Mouse (Mus musculus): Measurements from ENCODE around the gene Mfng. TPM values are rescaled to one million over a fixed set of nuclear protein-coding genes. Genes with fewer than 3 reads are reported as not detected.

The Mfng gene
- polyA plus RNA-seq, 1 experiment = 15.7 TPM

DNA sequence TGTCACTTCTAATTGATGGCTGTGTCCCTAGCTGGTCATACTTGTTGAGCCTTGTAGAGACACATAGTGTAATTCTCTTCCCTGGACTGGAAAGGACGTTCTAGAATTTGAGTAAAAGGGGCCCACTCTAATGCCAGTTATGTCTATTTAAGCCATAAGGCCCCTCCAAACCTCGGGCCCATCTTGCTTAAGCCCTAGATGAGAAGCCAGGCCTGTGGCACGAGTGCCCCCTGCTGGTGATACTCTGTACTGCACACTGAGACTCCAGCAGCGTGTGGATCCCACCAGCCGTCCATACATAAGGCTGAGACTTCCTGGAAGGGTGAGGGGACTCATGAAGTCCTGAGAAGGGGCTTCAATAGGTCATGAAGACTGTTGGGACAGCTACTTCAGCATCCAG is 29.1 kb downstream of the Mfng start:
- WGBS = 5% methylated on average over 5 of the region's 5 CpGs
- H3K27ac ChIP-seq (ENCODE audit: insufficient read depth, low read depth, low read length) = no peak overlapping the region
- no peak for TF ChIP-seq POLR2A (IDR thresholded peaks at IDR 0.05; ENCODE audit: low read depth, low read length)
- TF ChIP-seq CTCF (conservative IDR thresholded peaks at IDR 0.05; ENCODE audit: insufficient read depth, insufficient read length, low read depth, low read length) = peak; percentile 86

DNA sequence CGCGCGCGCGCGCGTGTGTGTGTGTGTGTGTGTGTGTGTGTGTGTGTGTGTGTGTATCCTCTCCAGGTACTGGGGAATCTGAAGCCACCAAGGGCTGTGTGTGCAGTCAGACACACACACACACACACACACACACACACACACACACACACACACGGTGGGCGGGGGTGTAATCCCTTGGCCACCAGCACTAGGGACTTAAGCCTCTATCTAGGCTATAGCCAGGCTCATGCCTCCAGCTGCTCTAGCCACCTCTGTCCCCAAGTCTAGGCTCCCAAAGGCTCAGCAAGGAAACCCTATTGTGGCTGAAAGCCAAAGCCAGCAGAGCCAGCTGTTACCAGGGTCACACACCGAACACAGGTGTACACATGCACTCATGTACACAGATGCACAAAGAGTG is 30.4 kb downstream of the Mfng start:
- Histone ChIP-seq H3K27ac (ENCODE audit: insufficient read depth, low read depth, low read length) (no peak overlapping the region), H3K4me3 (ENCODE audit: insufficient read depth, low read depth, low read length) (no peak overlapping the region), H3K4me1 (ENCODE audit: control insufficient read depth, insufficient read depth, low read length) (no peaks in the 10 kb centered on the region), H3K36me3 (ENCODE audit: control insufficient read depth, insufficient read depth, low read length) (no peaks in the 10 kb centered on the region), H3K27me3 (replicated peaks; ENCODE audit: control insufficient read depth, insufficient read depth, low read length) (no peaks in the 10 kb centered on the region)
- WGBS = 76% methylated on average over 10 of the region's 10 CpGs
- no peak for TF ChIP-seq CTCF (conservative IDR thresholded peaks at IDR 0.05; ENCODE audit: insufficient read depth, insufficient read length, low read depth, low read length)
- no peak for TF ChIP-seq POLR2A (IDR thresholded peaks at IDR 0.05; ENCODE audit: low read depth, low read length)
- DNase-seq = no peak

More for the DNA sequence above, 29.1 kb downstream of the Mfng start:
- Histone ChIP-seq H3K4me3 (ENCODE audit: insufficient read depth, low read depth, low read length) (no peak overlapping the region), H3K27me3 (replicated peaks; ENCODE audit: control insufficient read depth, insufficient read depth, low read length) (no peaks in the 10 kb centered on the region), H3K36me3 (ENCODE audit: control insufficient read depth, insufficient read depth, low read length) (no peaks in the 10 kb centered on the region), H3K4me1 (ENCODE audit: control insufficient read depth, insufficient read depth, low read length) (no peaks in the 10 kb centered on the region)
- DNase-seq = peak; percentile 66

DNA sequence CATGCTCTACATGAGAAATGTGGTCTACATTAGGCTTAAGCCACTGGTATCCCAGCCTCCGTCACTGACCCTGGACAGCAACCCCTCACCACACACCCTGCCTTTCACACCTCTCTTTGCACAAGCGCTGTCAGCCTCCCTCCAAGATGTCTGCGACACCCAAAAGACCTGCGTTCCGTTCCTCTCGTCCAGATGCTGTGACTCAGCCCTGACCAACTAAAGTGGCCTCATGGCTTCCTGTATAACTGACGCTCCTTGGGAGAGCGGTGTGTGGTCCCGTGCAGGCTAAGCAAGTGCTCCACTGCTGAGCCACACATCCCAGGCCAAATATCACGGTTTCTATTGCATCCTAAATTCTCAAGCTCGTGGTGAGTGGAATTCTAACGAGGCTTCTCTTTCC is 32.6 kb downstream of the Mfng start:
- H3K27ac ChIP-seq (ENCODE audit: insufficient read depth, low read depth, low read length) = no peak overlapping the region
- no peak for TF ChIP-seq POLR2A (IDR thresholded peaks at IDR 0.05; ENCODE audit: low read depth, low read length)
- no peak for TF ChIP-seq CTCF (conservative IDR thresholded peaks at IDR 0.05; ENCODE audit: insufficient read depth, insufficient read length, low read depth, low read length)

GRCm38 (mm10) chr15:78737146-78737545 is 36.1 kb downstream of the Mfng start:
- WGBS = 53% methylated on average over 6 of the region's 6 CpGs
- no peak overlapping the region for H3K27ac ChIP-seq (ENCODE audit: insufficient read depth, low read depth, low read length)
- no peaks in the 10 kb centered on the region for H3K27me3 ChIP-seq (replicated peaks; ENCODE audit: control insufficient read depth, insufficient read depth, low read length)
- no peak overlapping the region for H3K4me3 ChIP-seq (ENCODE audit: insufficient read depth, low read depth, low read length)
- no peak for DNase-seq
- no peaks in the 10 kb centered on the region for H3K4me1 ChIP-seq (ENCODE audit: control insufficient read depth, insufficient read depth, low read length)
- TF ChIP-seq POLR2A (IDR thresholded peaks at IDR 0.05; ENCODE audit: low read depth, low read length) = no peak
- no peak for TF ChIP-seq CTCF (conservative IDR thresholded peaks at IDR 0.05; ENCODE audit: insufficient read depth, insufficient read length, low read depth, low read length)
- no peaks in the 10 kb centered on the region for H3K36me3 ChIP-seq (ENCODE audit: control insufficient read depth, insufficient read depth, low read length)

More for the DNA sequence above, 32.6 kb downstream of the Mfng start:
- 54% methylated on average over 12 of the region's 12 CpGs for WGBS
- no peak overlapping the region for H3K4me3 ChIP-seq (ENCODE audit: insufficient read depth, low read depth, low read length)
- no peaks in the 10 kb centered on the region for H3K36me3 ChIP-seq (ENCODE audit: control insufficient read depth, insufficient read depth, low read length)
- H3K27me3 ChIP-seq (replicated peaks; ENCODE audit: control insufficient read depth, insufficient read depth, low read length) = no peaks in the 10 kb centered on the region
- no peak for DNase-seq
- H3K4me1 ChIP-seq (ENCODE audit: control insufficient read depth, insufficient read depth, low read length) = no peaks in the 10 kb centered on the region

- Histone ChIP-seq H3K36me3 (ENCODE audit: control insufficient read depth, insufficient read depth, low read length) (no peaks in the 10 kb centered on the region), H3K27me3 (replicated peaks; ENCODE audit: control insufficient read depth, insufficient read depth, low read length) (no peaks in the 10 kb centered on the region), H3K4me1 (ENCODE audit: control insufficient read depth, insufficient read depth, low read length) (no peaks in the 10 kb centered on the region), H3K4me3 (ENCODE audit: insufficient read depth, low read depth, low read length) (no peak overlapping the region), H3K27ac (ENCODE audit: insufficient read depth, low read depth, low read length) (no peak overlapping the region)
- WGBS = 24% methylated on average over 7 of the region's 7 CpGs
- no peak for DNase-seq
- TF ChIP-seq POLR2A (IDR thresholded peaks at IDR 0.05; ENCODE audit: low read depth, low read length) = no peak
- TF ChIP-seq CTCF (conservative IDR thresholded peaks at IDR 0.05; ENCODE audit: insufficient read depth, insufficient read length, low read depth, low read length) = no peak
Measured at GRCm38 (mm10) chr15:78736681-78737100, 36.6 kb downstream of the Mfng start.

DNA sequence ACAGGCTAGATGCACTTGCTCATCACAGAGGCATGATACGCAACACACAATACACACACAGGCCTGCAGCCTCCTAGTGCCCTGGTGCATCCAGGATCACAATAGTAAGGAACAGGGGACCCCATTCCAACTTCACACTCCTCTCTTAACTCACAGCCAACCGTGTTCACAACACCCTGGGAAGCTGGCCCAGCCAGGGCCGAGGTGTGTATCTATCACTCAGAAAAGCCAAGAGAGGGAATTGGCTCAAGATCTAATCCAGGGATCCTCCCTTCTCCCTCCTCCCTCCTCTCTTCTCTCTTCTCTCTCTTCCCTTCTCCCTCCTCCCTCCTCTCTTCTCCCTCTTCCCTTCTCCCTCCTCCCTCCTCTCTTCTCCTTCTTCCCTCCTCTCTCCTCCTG is 37.1 kb downstream of the Mfng start:
- Histone ChIP-seq H3K4me1 (ENCODE audit: control insufficient read depth, insufficient read depth, low read length) (no peaks in the 10 kb centered on the region), H3K36me3 (ENCODE audit: control insufficient read depth, insufficient read depth, low read length) (no peaks in the 10 kb centered on the region), H3K27ac (ENCODE audit: insufficient read depth, low read depth, low read length) (no peak overlapping the region), H3K27me3 (replicated peaks; ENCODE audit: control insufficient read depth, insufficient read depth, low read length) (no peaks in the 10 kb centered on the region), H3K4me3 (ENCODE audit: insufficient read depth, low read depth, low read length) (no peak overlapping the region)
- TF ChIP-seq CTCF (conservative IDR thresholded peaks at IDR 0.05; ENCODE audit: insufficient read depth, insufficient read length, low read depth, low read length) (no peak), POLR2A (IDR thresholded peaks at IDR 0.05; ENCODE audit: low read depth, low read length) (no peak)
- 34% methylated on average over 3 of the region's 3 CpGs for WGBS
- DNase-seq = no peak

DNA sequence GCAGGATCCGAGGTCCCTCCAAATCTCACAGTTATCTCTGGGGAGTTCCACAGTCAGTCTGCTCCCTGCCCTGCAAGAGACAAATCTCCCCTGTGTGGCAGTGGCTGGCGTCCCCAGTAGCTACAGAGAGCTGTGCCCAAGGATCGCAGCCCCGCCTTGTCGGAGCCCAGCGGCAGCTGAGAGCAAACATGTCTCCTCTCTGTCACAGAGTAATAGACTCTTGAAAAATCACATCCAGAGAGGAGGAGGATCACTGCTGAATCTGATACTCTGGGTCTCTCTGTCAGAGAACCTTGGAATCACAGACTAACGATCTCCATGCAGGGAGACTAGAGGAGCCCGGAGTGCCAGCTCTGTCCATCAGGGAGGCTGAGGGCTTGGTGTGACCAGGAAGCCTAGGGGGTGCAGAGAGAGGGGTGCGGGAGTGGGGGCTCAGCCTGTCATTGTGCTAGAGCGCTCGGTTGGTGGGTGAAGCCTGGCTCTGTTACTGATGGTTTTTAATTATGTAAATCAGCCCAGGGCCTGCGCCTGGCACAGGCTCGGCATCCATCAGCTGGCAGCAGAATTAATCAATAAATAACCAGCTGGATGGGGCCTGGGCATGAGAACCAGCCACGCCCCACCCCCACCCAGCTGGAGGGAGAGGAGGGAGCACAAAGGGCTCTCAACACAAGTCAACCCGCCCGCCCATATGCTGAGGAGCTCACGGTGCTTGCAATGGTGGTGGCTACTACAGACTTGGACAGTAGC is 37.7 kb downstream of the Mfng start:
- H3K4me3 ChIP-seq (ENCODE audit: insufficient read depth, low read depth, low read length) = no peak overlapping the region
- H3K27me3 ChIP-seq (replicated peaks; ENCODE audit: control insufficient read depth, insufficient read depth, low read length) = no peaks in the 10 kb centered on the region
- DNase-seq = peak; percentile 57
- no peaks in the 10 kb centered on the region for H3K4me1 ChIP-seq (ENCODE audit: control insufficient read depth, insufficient read depth, low read length)
- 22% methylated on average over 17 of the region's 17 CpGs for WGBS
- no peak overlapping the region for H3K27ac ChIP-seq (ENCODE audit: insufficient read depth, low read depth, low read length)
- H3K36me3 ChIP-seq (ENCODE audit: control insufficient read depth, insufficient read depth, low read length) = no peaks in the 10 kb centered on the region
- TF ChIP-seq CTCF (conservative IDR thresholded peaks at IDR 0.05; ENCODE audit: insufficient read depth, insufficient read length, low read depth, low read length) = no peak
- TF ChIP-seq POLR2A (IDR thresholded peaks at IDR 0.05; ENCODE audit: low read depth, low read length) = no peak

Data from kidney, adult 2 months (tissue).